Mouse (Mus musculus) myocyte (in vitro differentiated cells): ENCODE data around the gene Otx2.

Experiments
- MYOD1 ChIP-seq, 3 experiments: IDR thresholded peaks; one replicate each; pipeline ENCODE4 v1.6.1; 2011; ENCODE audit warnings: control low read depth in 2 of 3, low read depth in 2 of 3, mild to moderate bottlenecking in 2 of 3, moderate library complexity in 1 of 3; ENCODE audit not compliant: insufficient read length in 2 of 3, control insufficient read depth in 1 of 3
- TCF12 ChIP-seq: IDR thresholded peaks from one replicate; pipeline ENCODE4 v1.6.1; 2011; ENCODE audit warnings: mild to moderate bottlenecking, control low read depth; ENCODE audit not compliant: poor library complexity, insufficient read depth, severe bottlenecking

GRCm38 (mm10) chr14:48674036-48674831 lies 615 bp upstream of the Otx2 start:
- TF ChIP-seq MYOD1 (IDR thresholded peaks at IDR 0.05; ENCODE audit: control insufficient read depth in 1 of 3, insufficient read length in 2 of 3, low read depth in 2 of 3), result no peak
- no peak for TF ChIP-seq TCF12
